Mouse (Mus musculus): ENCODE measurements around the gene Sae1.

Sae1 gene

DNA sequence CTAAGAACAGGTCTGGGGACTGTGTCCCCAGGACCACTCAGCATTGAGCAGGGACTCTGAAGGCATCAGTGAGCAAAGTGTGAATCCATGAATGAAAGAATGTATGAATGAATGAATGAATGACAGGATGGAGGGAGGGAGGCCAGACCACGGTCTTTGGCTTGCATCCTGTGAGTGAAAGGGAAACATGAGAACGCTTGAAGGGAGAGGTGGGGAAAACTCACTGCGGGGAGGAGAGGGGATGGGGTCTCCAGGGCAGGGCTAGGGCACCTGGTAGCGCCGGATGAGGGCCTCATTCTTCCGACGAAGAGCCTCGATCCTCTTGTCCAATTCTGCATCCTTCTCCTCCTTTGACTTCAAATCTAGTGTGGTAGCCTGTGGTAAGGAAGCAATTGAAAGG lies 103.6 kb downstream of the Sae1 start:
- no peak for DNase-seq (ENCODE audit: low read depth, low spot score)

DNA sequence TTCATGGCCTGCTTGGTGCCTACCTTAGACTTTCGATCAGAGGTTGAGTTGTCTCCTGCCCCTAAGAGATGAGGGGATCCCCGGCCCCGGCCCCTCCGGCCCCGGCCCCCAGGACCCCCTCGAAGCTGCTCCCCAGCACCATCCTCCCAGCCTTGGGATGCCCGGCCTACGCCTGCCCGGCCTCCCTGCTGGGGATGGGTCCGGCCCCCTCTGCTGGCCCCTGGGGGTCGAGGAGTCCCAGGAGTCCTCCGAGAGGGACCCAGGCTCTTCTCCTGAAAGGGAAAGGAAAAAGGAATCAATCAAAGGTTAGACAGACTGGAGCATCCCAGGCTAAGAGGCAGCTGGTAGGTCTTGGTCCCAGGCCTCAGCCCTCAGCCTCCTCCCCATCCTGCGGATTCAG lies 105.3 kb downstream of the Sae1 start:
- no peak for DNase-seq (ENCODE audit: low read depth, low spot score)

DNA sequence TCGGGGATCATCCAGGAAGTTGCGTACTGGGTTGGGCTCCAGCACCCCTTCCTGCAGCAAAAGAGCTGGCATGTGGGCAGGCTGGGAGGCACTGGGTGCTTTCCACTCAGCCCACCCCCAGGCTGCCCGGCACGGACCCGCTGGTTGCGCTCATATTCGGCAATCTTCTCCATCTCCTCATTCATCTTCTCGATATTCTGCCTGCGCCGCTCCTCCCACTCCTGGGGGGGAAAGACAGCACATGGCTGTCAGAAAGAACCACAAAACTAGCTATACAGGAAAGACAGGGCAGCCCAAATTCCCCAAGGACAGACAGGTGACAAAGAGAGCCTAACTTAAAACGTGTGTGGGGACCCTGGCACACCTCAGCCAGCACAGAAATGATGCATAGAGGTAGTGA lies 106.9 kb downstream of the Sae1 start:
- no peak for DNase-seq (ENCODE audit: low read depth, low spot score)

DNA sequence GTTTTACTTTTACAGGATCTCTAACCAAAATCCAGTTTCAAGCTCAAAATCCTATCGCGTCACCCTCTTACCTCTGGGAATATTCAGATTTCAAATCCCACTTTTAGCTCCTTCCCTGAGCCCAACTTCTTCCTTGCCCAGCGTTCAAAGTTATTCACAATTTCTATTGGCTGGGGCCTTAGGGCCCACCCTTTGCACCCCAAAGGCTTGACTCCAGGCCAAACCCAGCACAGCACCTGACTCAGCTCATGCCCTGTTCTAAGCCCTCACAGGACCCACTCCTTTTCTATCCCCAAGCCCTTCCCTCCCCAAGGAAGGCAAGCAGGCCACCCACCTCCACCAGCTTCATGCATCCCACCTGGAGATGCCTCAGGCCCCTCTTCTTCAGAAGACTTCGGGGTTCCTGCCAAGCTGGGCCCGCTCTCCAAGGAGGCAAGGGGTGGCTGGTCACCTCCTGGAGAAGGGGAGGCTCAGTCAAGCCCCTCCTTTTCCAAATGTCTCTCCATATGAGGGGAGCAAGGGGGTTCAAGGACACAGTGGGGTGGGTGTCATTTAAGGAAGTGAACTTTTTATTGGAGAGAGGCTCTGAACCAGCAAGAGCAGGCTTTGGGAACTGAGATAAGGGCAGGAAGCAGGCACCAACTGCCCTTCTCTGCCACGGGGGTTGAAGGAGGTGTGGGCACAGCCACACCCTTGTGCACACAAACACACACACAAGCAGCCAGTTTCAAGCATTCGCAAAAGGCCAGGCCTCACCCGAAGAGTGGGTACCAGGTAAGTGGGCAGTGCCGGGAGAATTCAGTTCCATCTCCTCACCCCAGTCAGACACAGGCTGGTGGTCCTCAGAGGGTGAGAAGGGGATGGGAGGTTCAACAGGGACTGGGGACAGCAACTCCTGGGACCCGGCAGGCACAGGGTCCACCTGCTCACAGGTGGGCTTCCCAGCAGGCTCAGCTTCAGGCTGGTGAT lies 112.4 kb downstream of the Sae1 start:
- peak; percentile 38 for DNase-seq (ENCODE audit: low read depth, low spot score)

DNA sequence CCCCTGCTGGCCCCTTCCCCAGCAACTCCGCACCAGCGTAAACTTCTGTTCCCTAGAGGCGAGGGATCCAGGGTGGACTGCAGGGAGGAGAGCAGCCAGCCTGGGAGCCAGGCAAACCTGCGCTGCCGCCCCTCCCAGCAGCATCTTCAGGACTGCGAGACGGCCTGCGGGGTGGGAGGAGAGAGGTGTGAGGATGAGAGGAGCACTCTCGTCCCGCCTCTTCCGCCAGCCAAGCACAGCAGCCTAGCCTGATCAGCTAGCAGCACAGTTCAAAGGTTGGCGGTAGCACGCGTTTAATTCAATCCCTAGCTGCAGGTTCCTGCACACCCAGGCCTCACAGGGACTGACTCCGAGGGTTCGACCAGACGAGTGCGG lies 113.9 kb downstream of the Sae1 start:
- peak; percentile 77 for DNase-seq (ENCODE audit: low read depth, low spot score)

DNA sequence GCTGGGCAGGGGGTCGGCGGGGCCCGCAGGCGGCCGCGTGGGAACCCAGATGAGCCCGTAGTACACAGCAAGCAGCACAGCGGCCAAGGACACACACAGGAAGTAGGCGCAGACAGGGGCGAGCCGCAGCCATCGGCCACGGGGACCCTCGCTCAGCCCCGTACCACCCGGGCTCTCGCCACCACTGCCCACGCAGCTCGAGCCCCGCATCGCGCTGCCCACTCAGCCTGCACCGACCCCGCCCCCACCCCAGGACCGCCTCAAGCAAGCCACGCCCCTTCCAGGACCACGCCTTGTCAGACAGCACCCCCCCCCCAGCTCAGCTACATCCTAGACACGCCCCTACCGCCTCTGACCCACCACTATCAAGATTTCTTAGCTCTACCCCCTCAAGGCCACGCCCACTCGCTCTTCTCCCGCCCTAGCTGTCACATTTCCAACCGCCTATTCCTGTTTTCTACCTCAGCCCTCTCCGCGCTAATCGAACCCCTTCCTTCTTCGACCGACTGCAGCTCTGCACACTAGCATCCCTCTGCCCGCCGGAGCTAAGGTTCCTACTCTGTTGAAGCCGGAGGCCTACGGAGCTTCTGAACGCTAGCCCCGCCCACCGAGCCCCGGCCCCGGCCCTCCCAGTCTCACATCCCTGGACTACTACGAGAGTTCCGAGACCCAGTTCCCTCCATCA lies 114.4 kb downstream of the Sae1 start, which contains the start of gene Inafm1:
Gene Inafm1, minus strand, starts transcription at position 537 of the 685 bp plus-strand sequence.
- peak; percentile 83 for DNase-seq (ENCODE audit: low read depth, low spot score)

DNA sequence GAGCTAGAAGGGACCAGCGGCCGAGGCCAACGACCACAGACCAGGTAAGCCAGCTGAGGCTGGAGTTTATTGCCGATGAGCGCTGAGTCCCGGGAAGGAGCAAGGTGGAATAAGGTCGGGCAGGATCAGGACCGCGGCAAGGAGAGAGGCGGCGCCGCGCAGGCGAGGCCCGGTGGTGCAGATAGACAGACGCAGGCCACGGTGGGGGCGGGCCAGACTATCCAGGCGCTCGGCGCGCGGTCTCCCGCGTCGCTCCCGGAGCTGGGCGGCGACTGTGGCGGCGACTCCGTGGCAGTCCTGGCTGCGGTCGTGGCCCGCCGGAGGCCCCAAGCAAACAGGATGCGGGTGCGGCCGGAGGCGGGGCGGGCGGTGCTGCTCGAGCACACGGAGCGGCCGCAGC lies 114.9 kb downstream of the Sae1 start:
- peak; percentile 77 for DNase-seq (ENCODE audit: low read depth, low spot score)

DNA sequence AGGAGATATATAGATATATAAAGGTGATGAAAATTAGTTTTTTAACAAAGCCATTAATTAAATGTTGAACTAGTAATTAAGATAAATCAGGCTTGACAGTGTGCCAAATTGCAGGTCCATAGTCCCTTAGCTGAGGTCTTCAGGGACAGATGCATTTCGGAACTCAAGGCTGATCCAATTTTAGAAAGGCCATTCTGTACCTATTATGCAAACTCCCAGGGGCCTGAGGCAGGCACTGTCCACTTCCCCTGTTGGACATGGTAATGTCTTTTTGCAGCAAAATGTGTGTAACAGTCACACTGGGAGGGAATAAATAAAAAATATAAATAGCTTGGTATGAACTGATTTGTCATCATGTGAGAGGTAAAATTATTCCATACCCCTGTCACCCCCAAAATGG lies 116.5 kb downstream of the Sae1 start:
- no peak for DNase-seq (ENCODE audit: low read depth, low spot score)
